Mouse (Mus musculus) ovary, postnatal 36 days (tissue): ENCODE data around the gene Bdp1.
A peak's percentile ranks its signal among the peaks of the same experiment; 100 is the strongest.

Source experiments
- DNase-seq: peaks from one replicate; pipeline ENCODE4 v3.0.0; 2022; ENCODE audit warnings: low spot score, mixed read lengths

Gene Bdp1

GRCm38 (mm10) chr13:100001790-100002196 is 102.1 kb downstream of the Bdp1 start:
- peak; percentile 79 for DNase-seq

GRCm38 (mm10) chr13:99999078-99999477 is 104.8 kb downstream of the Bdp1 start:
- DNase-seq, result no peak

DNA sequence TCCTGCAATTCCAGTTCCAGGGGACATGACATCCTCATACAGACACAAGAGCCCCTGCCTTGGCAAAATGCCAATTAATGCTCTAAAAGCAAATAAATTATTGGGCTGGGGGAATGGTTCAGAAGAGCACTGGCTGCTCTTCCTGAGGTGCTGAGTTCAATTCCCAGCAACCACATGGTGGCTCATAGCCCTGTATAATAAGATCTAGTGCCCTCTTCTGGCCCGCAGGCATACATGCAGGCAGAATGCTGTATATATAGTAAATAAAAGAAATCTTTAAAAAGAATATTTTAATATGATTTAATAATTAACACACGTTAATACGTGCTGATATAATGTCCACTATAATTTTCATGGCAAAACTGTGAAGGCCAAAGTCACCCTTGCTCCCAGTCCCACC is 105.8 kb downstream of the Bdp1 start:
- no peak for DNase-seq

DNA sequence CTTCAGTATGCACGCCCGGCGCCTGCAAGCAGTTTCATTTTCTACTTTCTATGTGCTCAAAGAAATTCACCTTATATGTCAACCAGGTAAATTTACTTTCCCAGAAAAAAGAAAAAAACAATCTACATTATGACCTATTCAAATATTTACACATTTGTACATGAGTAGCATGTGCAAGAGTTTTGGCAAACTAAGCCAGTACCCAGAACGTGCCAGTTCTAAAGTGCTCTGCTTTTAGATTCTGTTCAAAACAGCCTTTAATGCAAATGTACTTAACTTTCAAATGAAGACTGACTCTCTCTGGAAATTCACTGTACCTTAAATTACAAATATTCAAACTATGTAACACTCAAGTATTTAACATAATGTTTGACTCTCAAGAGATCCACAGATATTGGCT is 114.3 kb downstream of the Bdp1 start:
- DNase-seq, result no peak

- no peak for DNase-seq
Measured at GRCm38 (mm10) chr13:99983320-99983719, 120.5 kb downstream of the Bdp1 start.

GRCm38 (mm10) chr13:99979406-99979805 is 124.5 kb downstream of the Bdp1 start:
- no peak for DNase-seq

- DNase-seq, result no peak
Measured at GRCm38 (mm10) chr13:99970089-99970488, 133.8 kb downstream of the Bdp1 start.
